Mouse (Mus musculus): ENCODE measurements around the gene Sgms2.

Sgms2 gene

DNA sequence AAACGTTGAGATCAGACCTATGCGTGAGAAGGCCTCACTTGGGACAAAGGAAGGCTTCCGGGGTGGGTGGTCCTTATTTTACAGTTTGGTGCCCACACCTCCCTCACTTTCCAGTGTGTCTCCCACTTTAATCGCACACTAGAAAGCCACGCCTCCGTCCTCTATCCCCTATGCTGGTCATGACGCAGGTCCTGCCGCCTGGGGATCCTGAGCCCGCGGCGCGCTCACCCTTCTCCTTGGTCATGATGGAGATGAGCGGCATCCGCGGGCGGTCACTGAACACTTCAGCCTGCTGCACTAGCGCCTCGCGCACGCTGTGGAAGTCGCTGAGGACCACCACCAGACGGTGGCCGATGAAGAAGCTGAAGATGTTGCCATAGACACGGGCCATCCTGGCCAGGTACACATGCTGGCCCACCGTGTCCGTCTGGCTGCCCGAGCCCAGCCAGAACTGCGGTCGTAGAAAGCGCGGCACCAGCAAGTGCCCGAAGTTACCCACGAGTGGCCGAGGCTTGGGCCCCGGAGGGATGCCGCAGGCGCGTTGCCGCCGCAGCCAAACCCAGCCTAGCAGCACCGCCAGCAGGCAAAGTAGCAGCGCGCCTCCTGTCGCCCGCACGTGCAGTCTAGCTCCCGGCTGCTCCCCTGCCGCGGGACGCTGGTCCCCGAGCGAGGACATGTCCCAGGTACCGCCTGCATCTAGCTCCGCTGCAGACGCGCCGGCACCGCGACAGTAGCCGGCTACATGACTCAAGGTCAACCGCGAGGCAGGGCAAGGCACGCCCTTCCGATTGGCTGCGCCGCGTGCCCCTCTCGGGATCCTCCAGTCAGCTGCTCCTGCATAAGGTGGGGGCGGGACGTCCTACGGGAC, 188.5 kb downstream of the Sgms2 start, which contains the start of gene Cyp2u1:
Gene Cyp2u1, minus strand, starts transcription at position 776 of the 868 bp plus-strand sequence.
- DNase-seq: peak; percentile 91

- DNase-seq: peak; percentile 29
These were observed 191.3 kb downstream of the Sgms2 start for GRCm38 (mm10) chr3:131299908-131300307.

GRCm38 (mm10) chr3:131299078-131299477, 192.1 kb downstream of the Sgms2 start:
- DNase-seq: no peak

- no peak for DNase-seq
These were observed 194.3 kb downstream of the Sgms2 start for GRCm38 (mm10) chr3:131296893-131297292.

DNA sequence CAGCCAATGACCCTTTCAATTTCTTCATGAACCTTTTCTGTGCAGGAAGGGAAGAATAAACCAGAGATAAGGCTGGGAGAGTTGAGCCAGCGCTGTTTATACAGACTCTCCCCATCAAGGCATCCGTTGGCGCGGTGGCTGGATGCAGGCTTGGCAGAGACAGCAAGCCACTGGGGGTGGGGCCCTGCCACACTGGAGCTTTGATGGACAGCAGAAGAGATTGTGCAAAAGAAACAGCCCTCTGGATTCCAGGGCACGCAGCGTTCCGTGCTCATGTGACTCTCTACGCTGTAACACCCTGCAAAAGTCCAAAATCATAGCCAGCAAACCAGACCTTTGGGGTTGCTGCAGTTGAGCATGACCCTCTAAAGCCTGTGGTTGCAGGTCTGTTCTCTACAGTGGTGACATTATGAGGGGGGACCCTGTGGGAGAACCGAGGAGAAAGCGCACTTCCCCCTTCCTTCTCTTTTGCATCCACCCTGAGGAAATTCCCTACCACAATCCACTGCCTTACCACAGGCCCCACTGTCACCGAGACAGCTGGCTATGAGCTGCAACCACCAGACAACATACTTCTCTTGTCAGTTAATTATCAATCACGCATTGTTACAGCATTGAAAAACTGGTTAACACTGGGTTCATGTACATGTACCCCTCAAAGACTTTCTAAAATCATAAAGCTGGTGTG, 195.6 kb downstream of the Sgms2 start:
- peak; percentile 78 for DNase-seq

DNA sequence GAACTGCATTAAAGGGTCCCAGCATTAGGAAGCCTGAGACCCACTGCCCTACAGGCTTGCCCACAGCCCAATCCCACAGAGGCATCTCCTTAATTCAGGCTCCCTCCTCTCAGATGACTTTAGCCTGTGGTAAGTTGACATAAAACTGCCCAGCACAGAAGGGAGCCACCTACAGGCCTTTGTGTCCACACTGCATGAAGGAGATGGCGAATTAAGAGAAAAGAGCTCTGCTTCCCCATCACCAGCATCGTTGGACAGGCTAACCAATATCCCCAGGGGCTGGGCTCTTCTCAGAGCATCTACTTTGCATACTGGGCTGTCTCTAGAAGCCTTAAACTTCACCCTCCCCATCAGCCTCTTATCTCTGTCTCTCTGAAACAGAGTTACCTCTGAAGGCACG, 196.7 kb downstream of the Sgms2 start:
- DNase-seq: no peak

DNA sequence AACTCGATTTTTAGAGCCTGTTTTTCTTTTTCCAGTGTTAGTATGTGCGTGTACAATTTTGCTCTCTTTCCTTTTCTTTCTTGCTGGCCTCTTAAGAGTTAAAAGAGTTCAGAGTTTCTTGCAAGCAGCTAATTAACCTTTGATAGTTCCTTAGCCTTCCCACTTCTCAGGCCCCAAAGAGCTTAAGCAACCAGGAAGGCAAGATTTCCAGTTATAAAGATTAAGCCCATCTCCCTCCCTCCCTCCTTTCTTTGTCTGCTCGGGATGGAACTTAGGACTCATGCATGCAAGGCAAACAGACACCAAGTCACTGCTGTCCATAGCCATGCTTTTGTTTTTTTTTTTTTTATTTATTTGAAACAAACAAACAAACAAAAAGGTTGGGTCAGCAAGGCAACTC, 198.3 kb downstream of the Sgms2 start:
- no peak for DNase-seq

GRCm38 (mm10) chr3:131292349-131292748, 198.9 kb downstream of the Sgms2 start:
- DNase-seq: no peak

- no peak for DNase-seq
These were observed 199.3 kb downstream of the Sgms2 start for GRCm38 (mm10) chr3:131291890-131292289.

- DNase-seq: peak; percentile 65
These were observed 217.1 kb downstream of the Sgms2 start for GRCm38 (mm10) chr3:131274151-131274550.

DNA sequence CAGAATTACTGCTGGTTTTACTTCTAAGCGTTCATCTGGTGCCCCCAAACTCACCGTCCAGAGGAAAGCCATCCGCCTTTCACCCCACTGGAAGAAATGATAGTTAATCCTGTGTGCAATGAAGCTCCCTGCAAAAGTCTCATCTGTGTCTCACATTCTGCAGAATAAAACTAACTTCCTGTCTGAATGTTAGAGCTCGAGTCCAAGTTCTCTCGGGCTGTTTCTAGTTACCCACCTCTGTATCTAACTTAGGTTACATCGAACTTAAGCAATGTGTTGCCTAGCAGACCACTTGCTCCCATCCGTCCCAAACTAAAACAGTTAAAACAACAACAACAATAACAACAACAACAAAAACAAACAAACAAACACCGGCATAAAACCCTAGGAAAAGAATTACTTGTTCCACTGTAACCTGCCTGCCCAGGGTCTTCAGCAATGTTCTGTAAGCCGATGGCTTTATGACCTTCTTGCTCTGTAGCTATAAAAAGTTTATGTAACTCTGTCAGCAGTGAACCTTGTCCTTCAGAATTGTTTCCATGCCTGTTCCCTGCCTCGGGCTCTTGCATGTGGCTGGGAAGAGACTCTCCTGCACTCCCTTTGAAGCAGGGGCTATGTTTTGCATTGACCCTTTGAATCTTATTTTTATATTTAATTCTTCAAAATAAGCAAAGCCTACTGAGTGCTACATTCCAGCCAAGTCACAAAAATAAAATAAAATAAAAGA, 218.7 kb downstream of the Sgms2 start:
- DNase-seq: no peak

- DNase-seq: peak; percentile 90
These were observed 219.4 kb downstream of the Sgms2 start, which contains the start of gene Hadh for GRCm38 (mm10) chr3:131271559-131272373. Gene Hadh, minus strand, starts transcription at chr3:131272101.

DNA sequence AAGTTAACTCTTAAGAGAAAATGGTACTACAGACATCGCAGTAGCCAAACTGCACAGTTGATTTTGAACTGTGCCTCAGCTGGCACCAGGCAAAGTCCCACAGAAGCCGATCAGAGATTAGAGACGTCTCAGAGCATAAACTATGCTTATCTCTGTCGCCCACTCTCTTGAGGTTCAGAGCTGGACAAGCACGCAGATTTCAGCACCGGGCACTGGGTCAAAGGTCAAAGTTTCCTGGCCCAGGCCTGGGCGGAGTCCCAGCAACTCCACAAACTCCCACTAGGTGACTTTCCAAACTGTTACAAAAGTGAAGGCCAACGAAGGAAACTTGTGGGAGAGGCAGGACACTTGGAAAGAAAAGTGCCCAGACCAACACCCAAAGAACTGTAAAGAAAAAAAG, 220.1 kb downstream of the Sgms2 start:
- DNase-seq: peak; percentile 81

DNA sequence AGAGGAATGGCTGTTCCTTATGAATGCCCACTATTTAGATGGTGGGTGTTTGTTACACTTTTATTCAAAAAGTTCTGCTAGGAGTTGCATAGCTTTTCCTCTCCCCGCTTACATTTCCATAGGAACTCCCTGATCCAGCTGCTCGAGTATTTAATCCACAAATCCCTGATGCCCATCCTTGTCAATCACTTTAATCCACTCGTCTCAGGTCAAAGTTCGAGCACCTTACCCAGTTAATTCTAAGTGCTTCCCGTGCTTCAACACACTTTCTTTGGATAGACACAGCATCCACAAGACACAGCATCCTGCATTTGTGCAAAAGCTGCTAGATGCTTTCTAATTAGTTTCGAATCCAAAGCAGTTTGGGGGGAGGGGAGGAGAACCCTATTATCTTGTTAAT, 220.8 kb downstream of the Sgms2 start:
- no peak for DNase-seq
